Mouse (Mus musculus) B cell, adult 62 days (primary cell): ENCODE data around the gene Bmpr1b. TPM values are rescaled to one million over a fixed set of nuclear protein-coding genes. Genes with fewer than 3 reads are reported as not detected.

Experiments used
- total RNA-seq: library from RNA; stranded (reverse); gene quantifications from 4 replicates; pipeline ENCODE4 v1.2.4, GENCODE M21; 2023

The Bmpr1b gene
- total RNA-seq, result not detected in 4 replicates

DNA sequence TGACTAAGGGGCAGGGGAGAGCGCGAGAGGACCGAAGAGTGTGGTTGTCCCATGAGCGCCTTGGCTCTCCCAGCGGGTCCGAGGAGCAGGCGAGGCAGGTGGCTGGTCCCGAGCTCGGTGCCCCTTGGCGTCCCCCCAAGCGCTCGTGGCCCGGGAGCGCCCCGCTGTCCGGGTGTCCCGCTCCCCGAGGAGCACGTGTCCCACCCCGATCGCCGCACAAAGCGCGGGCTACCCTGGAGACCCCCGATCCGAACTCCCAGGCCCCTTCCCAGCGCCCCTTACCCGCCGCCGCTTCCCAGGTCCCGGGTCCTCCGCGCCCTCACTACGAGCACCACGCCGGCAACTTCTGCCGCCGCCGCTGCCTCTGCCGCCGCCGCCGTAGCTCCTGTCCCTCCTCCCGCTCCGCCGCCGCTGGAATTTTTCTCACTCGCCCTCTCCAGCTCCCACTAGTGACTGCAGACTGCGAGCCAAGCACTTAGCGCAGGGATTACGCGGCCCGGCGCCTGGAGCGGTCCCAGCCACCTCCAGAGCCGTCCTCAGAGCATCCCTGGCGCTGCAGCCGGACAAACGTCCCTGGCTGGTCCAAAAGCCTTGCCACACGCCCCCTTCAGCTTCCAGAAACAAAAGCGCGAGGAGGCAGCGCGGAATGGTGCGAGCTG, at the start of gene Bmpr1b:
Gene Bmpr1b (minus strand): TSS at position 563 of the 659 bp plus-strand sequence.

Other genes starting within 250 kb of the Bmpr1b start
- gene Pdlim5, start 226.3 kb upstream of the Bmpr1b start, total RNA-seq, result 33.5 to 45.4 TPM (median 41.9 TPM) in 4 replicates